Mouse (Mus musculus) spleen, postnatal 4 days (tissue): ENCODE measurements around the gene Tomm5.
"Not testable (repeated sequence)": the region's sequence is repeated elsewhere in the genome, so short reads cannot be mapped to it uniquely, and the experiment has no call there.

ENCODE experiments used
- DNase-seq, 2 experiments: peaks; one replicate each; pipeline ENCODE4 v3.0.0; 2022; ENCODE audit warnings: low spot score in 2 of 2

The Tomm5 gene

DNA sequence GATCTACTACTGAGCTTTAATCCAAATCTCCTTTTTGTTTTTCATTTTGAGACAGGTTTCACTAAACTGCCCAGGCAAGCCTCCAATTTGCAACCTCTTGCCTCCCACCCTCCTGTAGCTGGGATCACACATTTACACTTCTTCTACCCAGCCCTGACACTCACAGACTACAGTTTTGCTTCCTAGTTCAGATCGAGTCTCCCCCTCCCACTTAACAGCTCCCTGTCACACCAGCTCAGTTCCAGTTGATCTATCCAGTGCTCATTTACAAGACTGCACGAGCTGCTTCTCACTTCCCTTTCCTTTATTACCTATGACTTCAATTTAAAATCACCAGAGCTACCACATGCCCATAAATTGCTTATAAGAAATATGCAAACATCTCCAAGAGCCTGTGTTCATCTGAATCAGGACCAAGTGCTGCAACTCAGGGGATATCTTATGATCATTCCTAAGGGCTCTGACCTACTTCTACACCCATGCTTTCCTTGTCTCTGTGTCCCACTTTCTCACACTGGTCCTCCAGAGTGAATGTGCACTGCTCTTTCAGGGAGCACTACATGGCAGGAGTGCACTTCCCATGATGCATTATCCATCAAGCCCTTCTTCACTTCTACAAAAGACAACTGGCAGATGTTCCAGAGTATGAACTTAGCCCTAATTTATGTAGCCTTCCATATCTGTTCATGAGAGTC lies 41.7 kb downstream of the Tomm5 start:
- DNase-seq: no peak

DNA sequence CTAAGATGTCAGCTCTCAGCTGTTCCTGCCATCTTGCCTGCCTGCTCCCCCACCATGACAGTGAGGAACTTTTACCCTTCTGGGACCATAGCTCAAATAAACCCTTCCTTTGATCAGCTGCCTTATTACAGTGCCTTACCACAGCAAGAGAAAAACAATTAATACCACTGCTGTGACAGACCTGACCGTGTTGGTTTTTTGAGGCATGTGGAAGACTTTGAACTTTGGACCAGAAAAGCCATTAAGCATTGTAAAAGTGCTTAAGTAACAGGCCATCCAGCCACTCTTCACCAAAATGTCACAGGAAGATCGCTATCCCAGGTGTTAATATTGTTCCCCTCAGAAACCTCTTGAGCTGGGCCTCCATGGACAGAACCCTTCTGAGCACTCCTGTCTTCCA lies 43.3 kb downstream of the Tomm5 start:
- DNase-seq: no peak

- not testable (repeated sequence) for DNase-seq
These were observed 44.1 kb downstream of the Tomm5 start for GRCm38 (mm10) chr4:45063836-45064235.

DNA sequence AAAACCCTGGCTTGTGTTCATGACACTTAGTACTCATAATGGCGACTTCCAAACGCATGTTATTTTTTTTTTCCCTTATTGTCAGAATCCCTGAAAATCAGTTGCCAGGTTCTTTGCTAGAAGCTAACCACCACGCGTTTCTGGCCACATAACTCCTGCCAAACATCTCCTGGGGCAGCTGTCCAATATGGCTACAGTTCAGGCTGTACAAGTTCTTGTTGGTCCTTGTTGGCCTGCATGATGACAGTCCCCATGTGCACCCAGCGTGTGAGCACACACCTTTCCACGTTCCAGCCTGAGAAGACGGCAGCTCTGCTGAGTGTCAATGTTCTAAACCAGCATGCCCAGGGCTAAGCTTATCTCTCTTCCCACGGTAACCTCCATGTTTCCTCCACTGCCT lies 52.5 kb downstream of the Tomm5 start:
- no peak for DNase-seq
